Mouse (Mus musculus) limb, embryonic 13.5 days (tissue): Measurements from ENCODE around the gene Psme2. TPM values are rescaled to one million over a fixed set of nuclear protein-coding genes. Genes with fewer than 3 reads are reported as not detected.

Experiments used
- ATAC-seq: fragments of 200-750 bp; cut with Nextera tagmentation; 2 replicates; pipeline ENCODE4 v1.8.0; 2017; ENCODE audit warnings: low read depth, moderate number of reproducible peaks, moderate TSS enrichment; ENCODE audit not compliant: low FRiP score
- H3K27ac ChIP-seq: fragments of 300-500 bp; sonication (generic); 2 replicates; pipeline ENCODE4 v1.5.1; 2015; ENCODE audit warnings: inconsistent platforms, mild to moderate bottlenecking, moderate library complexity
- H3K27me3 ChIP-seq: fragments of 300-500 bp; sonication (generic); 2 replicates; pipeline ENCODE4 v1.6.1; 2015; ENCODE audit warnings: mild to moderate bottlenecking, inconsistent platforms
- H3K36me3 ChIP-seq: fragments of 300-500 bp; sonication (generic); 2 replicates; pipeline ENCODE4 v1.6.1; 2015; ENCODE audit warnings: inconsistent platforms, mild to moderate bottlenecking, moderate library complexity
- H3K4me1 ChIP-seq: fragments of 300-500 bp; sonication (generic); 2 replicates; pipeline ENCODE4 v1.6.1; 2015; ENCODE audit warnings: inconsistent platforms
- H3K4me2 ChIP-seq: fragments of 300-500 bp; sonication (generic); replicated peaks from 2 replicates; pipeline ENCODE4 v1.6.1; 2015; ENCODE audit warnings: inconsistent platforms, mild to moderate bottlenecking, moderate library complexity
- H3K4me3 ChIP-seq: fragments of 300-500 bp; sonication (generic); 2 replicates; pipeline ENCODE4 v1.5.1; 2015; ENCODE audit warnings: moderate library complexity, mild to moderate bottlenecking, inconsistent platforms
- H3K9ac ChIP-seq: fragments of 300-500 bp; sonication (generic); 2 replicates; pipeline ENCODE4 v1.6.1; 2015; ENCODE audit warnings: mild to moderate bottlenecking, inconsistent platforms
- H3K9me3 ChIP-seq: fragments of 300-500 bp; sonication (generic); 2 replicates; pipeline ENCODE4 v1.6.1; 2016; ENCODE audit warnings: inconsistent platforms
- WGBS: fragments of 180-500 bp; shearing (Covaris S2); methylation state at CpG from one replicate; pipeline ENCODE4 v1.1.7; 2015; 5-methylcytosine and 5-hydroxymethylcytosine counted together
- polyA plus RNA-seq: library from polyadenylated mRNA; unstranded; fragments of >200 nt; fragmentation: Nextera tagmentation; extraction: Ambion mirVana; gene quantifications from 2 replicates; pipeline ENCODE4 v1.2.1, GENCODE M21; 2015

The Psme2 gene
- polyA plus RNA-seq, 1 experiment from 2014 or later: 280 TPM

DNA sequence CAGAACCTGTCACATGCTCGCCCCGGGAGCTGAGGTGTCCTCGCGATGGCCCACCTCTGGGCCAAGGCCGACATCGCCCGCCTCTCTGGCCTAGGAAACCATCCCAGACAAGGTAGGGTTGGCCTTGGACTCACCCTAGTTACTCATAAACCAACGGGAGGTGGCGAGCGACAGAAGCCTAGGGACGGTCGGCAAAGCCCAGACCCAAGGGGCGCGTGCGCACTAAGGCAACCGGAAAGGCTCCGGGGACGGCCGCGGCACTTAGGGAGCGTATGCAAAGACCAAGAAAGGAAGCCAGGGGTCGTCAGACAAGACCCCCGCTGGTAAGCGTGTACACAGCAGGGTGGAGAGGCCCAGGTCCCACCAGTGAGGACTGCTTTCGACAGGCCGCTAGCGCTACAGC lies 31.1 kb downstream of the Psme2 start, which contains the start of gene Dcaf11:
TSS of gene Dcaf11 (plus strand) at position 208 of the 403 bp plus-strand sequence.
- WGBS: under 1% methylated on average over 27 of the region's 27 CpGs
- peak within 1 kb of the TSS; percentile 70 for H3K4me3 ChIP-seq
- H3K9ac ChIP-seq: peak within 1 kb of the TSS; percentile 81
- H3K27ac ChIP-seq: peak within 1 kb of the TSS; percentile 97
- peaks cover 19% of the 10 kb centered on the region for H3K4me1 ChIP-seq
- peak; percentile 75 for ATAC-seq
- H3K27me3 ChIP-seq: no peaks in the 10 kb centered on the region
- peak within 1 kb of the TSS; percentile 88 for H3K4me2 ChIP-seq
- peaks cover 14% of the 10 kb centered on the region for H3K36me3 ChIP-seq
- H3K9me3 ChIP-seq: no peaks in the 10 kb centered on the region

GRCm38 (mm10) chr14:55558740-55559448 lies 32.0 kb downstream of the Psme2 start:
- no peaks in the 10 kb centered on the region for H3K9me3 ChIP-seq
- 0 out of 2 replicates have a peak overlapping the region, but pooled peaks have one; percentile 81 for H3K9ac ChIP-seq
- no peaks in the 10 kb centered on the region for H3K27me3 ChIP-seq
- H3K4me3 ChIP-seq: peak overlapping the region; percentile 70
- 48% methylated on average over 6 of the region's 6 CpGs for WGBS
- H3K4me1 ChIP-seq: peaks cover 19% of the 10 kb centered on the region
- no peak overlapping the region for H3K27ac ChIP-seq
- H3K4me2 ChIP-seq: peak overlapping the region; percentile 88
- no peak for ATAC-seq
- peaks cover 7% of the 10 kb centered on the region for H3K36me3 ChIP-seq

- peaks cover 19% of the 10 kb centered on the region for H3K4me1 ChIP-seq
- H3K27me3 ChIP-seq: no peaks in the 10 kb centered on the region
- no peaks in the 10 kb centered on the region for H3K36me3 ChIP-seq
- 88% methylated on average over 3 of the region's 3 CpGs for WGBS
- H3K27ac ChIP-seq: no peak overlapping the region
- H3K4me3 ChIP-seq: no peak overlapping the region
- no peaks in the 10 kb centered on the region for H3K9me3 ChIP-seq
- H3K9ac ChIP-seq: no peak overlapping the region
- no peak for ATAC-seq
- H3K4me2 ChIP-seq: no peak overlapping the region
Observed at GRCm38 (mm10) chr14:55557587-55557986, 33.3 kb downstream of the Psme2 start.

- Histone ChIP-seq H3K27ac (no peak overlapping the region), H3K9me3 (no peaks in the 10 kb centered on the region), H3K4me1 (peaks cover 16% of the 10 kb centered on the region), H3K4me3 (no peak overlapping the region), H3K4me2 (no peak overlapping the region), H3K9ac (no peak overlapping the region), H3K36me3 (no peaks in the 10 kb centered on the region), H3K27me3 (no peaks in the 10 kb centered on the region)
- no peak for ATAC-seq
- WGBS: 27% methylated on average over 5 of the region's 5 CpGs
Observed at GRCm38 (mm10) chr14:55557003-55557402, 33.9 kb downstream of the Psme2 start.

GRCm38 (mm10) chr14:55555788-55556187 lies 35.1 kb downstream of the Psme2 start:
- H3K36me3 ChIP-seq: no peaks in the 10 kb centered on the region
- no peaks in the 10 kb centered on the region for H3K9me3 ChIP-seq
- H3K9ac ChIP-seq: no peak overlapping the region
- ATAC-seq: no peak
- H3K4me2 ChIP-seq: no peak overlapping the region
- no peak overlapping the region for H3K27ac ChIP-seq
- no peaks in the 10 kb centered on the region for H3K27me3 ChIP-seq
- H3K4me3 ChIP-seq: no peak overlapping the region
- 77% methylated on average over 3 of the region's 3 CpGs for WGBS
- H3K4me1 ChIP-seq: 0 out of 2 replicates have a peak, but pooled peaks cover 5% of the 10 kb centered on the region

GRCm38 (mm10) chr14:55554635-55555034 lies 36.3 kb downstream of the Psme2 start:
- Histone ChIP-seq H3K4me3 (no peak overlapping the region), H3K4me1 (0 out of 2 replicates have a peak, but pooled peaks cover 5% of the 10 kb centered on the region), H3K9me3 (no peaks in the 10 kb centered on the region), H3K36me3 (peaks cover 2% of the 10 kb centered on the region), H3K27me3 (no peaks in the 10 kb centered on the region), H3K27ac (no peak overlapping the region), H3K9ac (no peak overlapping the region), H3K4me2 (no peak overlapping the region)
- ATAC-seq: no peak

DNA sequence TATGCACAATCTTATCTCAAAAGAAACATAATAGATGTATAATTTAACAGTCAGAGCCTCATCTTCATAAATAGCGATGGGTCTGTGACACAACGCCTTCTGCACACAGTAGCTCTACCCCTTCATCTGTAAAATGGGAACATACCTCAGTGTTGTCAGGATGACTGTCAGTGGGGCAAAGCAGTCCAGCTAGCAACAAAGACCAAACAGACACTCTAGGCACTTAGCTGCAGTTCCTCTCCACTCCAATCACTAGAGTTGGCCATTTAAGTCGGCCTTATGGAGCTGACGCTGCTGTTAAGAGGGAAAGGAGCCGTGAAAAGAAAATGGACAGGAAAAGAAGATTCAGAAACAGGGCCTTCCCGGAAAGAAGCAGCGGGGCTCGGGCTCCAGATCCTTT lies 39.1 kb downstream of the Psme2 start:
- H3K4me1 ChIP-seq: 0 out of 2 replicates have a peak, but pooled peaks cover under 1% of the 10 kb centered on the region
- H3K27ac ChIP-seq: no peak overlapping the region
- ATAC-seq: no peak
- WGBS: 95% methylated on average over 8 of the region's 8 CpGs
- H3K36me3 ChIP-seq: peaks cover 28% of the 10 kb centered on the region
- no peaks in the 10 kb centered on the region for H3K27me3 ChIP-seq
- H3K4me2 ChIP-seq: no peak overlapping the region
- H3K9me3 ChIP-seq: no peaks in the 10 kb centered on the region
- no peak overlapping the region for H3K9ac ChIP-seq
- no peak overlapping the region for H3K4me3 ChIP-seq

DNA sequence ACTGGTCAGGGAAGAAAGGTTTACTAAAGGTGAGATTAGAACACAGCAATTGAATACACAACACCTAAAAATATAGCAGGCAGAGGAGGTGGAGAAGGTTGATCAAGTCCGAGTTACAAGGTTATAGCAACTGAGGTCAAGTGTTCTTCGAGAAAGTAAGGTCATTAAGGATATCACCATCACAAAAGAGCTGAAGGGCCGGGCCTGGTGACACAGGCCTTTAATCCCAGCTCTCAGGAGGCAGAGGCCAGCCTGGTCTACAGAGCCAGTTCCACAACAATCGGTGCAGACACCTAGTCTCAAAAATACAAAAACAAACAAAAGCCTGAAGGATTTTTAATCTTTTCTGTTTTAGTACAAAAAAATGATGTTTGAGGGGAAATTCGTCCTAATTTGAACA lies 39.6 kb downstream of the Psme2 start:
- H3K27me3 ChIP-seq: no peaks in the 10 kb centered on the region
- ATAC-seq: no peak
- 72% methylated on average over 5 of the region's 5 CpGs for WGBS
- H3K27ac ChIP-seq: no peak overlapping the region
- peaks cover 30% of the 10 kb centered on the region for H3K36me3 ChIP-seq
- no peak overlapping the region for H3K9ac ChIP-seq
- no peaks in the 10 kb centered on the region for H3K9me3 ChIP-seq
- no peaks in the 10 kb centered on the region for H3K4me1 ChIP-seq
- H3K4me3 ChIP-seq: no peak overlapping the region
- H3K4me2 ChIP-seq: no peak overlapping the region

- Histone ChIP-seq H3K27me3 (no peaks in the 10 kb centered on the region), H3K4me1 (no peaks in the 10 kb centered on the region), H3K4me3 (no peak overlapping the region), H3K9ac (no peak overlapping the region), H3K36me3 (peaks cover 42% of the 10 kb centered on the region), H3K27ac (no peak overlapping the region), H3K9me3 (no peaks in the 10 kb centered on the region), H3K4me2 (no peak overlapping the region)
- 88% methylated on average over 6 of the region's 6 CpGs for WGBS
- ATAC-seq: no peak
Observed at GRCm38 (mm10) chr14:55550191-55550590, 40.7 kb downstream of the Psme2 start.

GRCm38 (mm10) chr14:55544334-55544733 lies 46.6 kb downstream of the Psme2 start:
- ATAC-seq: no peak
- Histone ChIP-seq H3K36me3 (peaks cover 62% of the 10 kb centered on the region), H3K4me3 (no peak overlapping the region), H3K4me2 (no peak overlapping the region), H3K27me3 (no peaks in the 10 kb centered on the region), H3K4me1 (peaks cover 17% of the 10 kb centered on the region), H3K27ac (no peak overlapping the region), H3K9ac (no peak overlapping the region), H3K9me3 (no peaks in the 10 kb centered on the region)
- WGBS: 85% methylated on average over 9 of the region's 9 CpGs

DNA sequence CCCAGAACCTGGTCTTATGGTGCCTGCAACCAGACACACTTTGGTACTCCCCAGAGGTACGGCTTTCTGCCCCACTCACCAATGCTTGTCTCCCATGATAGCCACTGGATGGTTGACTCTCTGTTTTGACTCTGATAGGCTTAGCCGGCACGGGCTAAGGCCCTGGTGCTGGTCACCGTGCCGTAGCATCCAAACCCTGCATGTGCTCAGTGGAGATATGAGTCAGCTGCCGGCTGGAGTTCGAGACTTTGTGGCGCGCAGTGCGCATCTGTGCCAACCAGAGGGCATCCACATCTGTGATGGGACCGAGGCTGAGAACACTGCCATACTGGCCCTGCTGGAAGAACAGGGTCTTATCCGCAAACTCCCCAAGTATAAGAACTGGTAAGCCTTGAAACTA lies 48.6 kb downstream of the Psme2 start:
- H3K27me3 ChIP-seq: no peaks in the 10 kb centered on the region
- no peaks in the 10 kb centered on the region for H3K9me3 ChIP-seq
- H3K36me3 ChIP-seq: peaks cover 41% of the 10 kb centered on the region
- no peak overlapping the region for H3K27ac ChIP-seq
- H3K4me1 ChIP-seq: peaks cover 17% of the 10 kb centered on the region
- H3K4me2 ChIP-seq: no peak overlapping the region
- no peak overlapping the region for H3K4me3 ChIP-seq
- WGBS: 95% methylated on average over 12 of the region's 12 CpGs
- no peak overlapping the region for H3K9ac ChIP-seq
- ATAC-seq: no peak

DNA sequence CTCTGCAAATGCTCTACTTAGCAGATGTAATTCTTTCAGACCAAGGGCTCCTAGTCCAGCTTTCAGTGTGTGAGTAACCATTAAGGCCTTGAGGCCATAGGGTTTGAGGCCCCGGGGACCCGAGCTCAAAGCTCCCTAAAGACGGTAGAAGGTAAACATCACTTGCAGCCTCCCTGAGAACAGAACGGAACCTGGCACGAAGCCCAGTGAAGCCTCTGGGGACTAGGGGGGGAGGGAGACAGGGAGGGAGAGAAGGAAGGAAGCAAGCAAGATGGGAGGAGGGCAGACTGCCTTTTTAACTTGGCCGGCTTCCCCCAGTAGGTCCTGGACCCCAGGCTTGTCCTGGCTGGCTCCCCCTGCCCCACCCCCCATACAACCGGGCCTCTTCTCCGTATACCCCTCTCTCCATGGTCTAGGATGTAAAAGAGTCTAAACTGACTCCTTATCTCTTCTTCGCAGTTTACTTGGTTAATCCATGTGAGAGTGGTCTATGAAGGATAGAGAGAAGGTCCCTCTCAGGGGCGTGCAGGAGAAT lies 50.1 kb downstream of the Psme2 start:
- H3K27me3 ChIP-seq: no peaks in the 10 kb centered on the region
- H3K9me3 ChIP-seq: no peaks in the 10 kb centered on the region
- peaks cover 32% of the 10 kb centered on the region for H3K36me3 ChIP-seq
- H3K4me1 ChIP-seq: peaks cover 17% of the 10 kb centered on the region
- 4% methylated on average over 10 of the region's 10 CpGs for WGBS
- H3K4me2 ChIP-seq: peak overlapping the region; percentile 83
- H3K9ac ChIP-seq: peak overlapping the region; percentile 82
- ATAC-seq: peak; percentile 17; the same call in 1 of the 2 replicates
- peak overlapping the region; percentile 87 for H3K27ac ChIP-seq
- H3K4me3 ChIP-seq: peak overlapping the region; percentile 67
